Mouse (Mus musculus): Measurements from ENCODE around the gene Nsg1. TPM values are rescaled to one million over a fixed set of nuclear protein-coding genes. Genes with fewer than 3 reads are reported as not detected.

The Nsg1 gene
- polyA plus RNA-seq, 1 experiment = 342 TPM

DNA sequence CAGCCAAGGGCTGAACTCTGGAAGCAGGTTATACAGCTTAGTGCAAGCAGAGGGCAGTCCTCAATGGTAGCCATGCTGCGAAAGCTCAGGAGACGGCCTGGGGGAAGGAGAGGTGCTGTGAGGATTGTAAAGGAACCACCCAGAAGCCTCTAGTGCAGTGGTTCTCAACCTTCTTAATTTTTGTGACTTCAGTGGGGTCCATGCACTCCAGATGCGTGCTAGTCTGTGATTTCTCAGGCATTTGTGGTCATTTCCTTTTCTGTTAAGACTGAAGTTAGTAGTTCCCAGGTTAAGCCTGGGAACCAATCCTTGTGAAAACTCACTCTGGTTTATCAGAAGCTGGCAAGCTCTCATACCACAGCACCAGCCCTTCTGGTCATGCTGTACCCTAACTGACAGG is 69.6 kb downstream of the Nsg1 start:
- DNase-seq (ENCODE audit: extremely low spot score in 1 of 2, low spot score in 1 of 2) = no peak

Other genes with a start within 250 kb of the Nsg1 start
- 43.9 and 48.9 TPM in 2 replicates for gene Stx18, start 121.2 kb downstream of the Nsg1 start, polyA plus RNA-seq (2012; rRNA removed)
- gene Zbtb49, start 60.5 kb upstream of the Nsg1 start, polyA plus RNA-seq (2012; rRNA removed) = 19.6 and 20.9 TPM in 2 replicates
- gene Lyar, start 60.6 kb upstream of the Nsg1 start, polyA plus RNA-seq (2012; rRNA removed) = 17.7 and 18.4 TPM in 2 replicates
- 45.7 and 47.2 TPM in 2 replicates for gene Tmem128, start 100.3 kb upstream of the Nsg1 start, polyA plus RNA-seq (2012; rRNA removed)
- 0.24 and 0.32 TPM in 2 replicates for gene Otop1, start 116.1 kb upstream of the Nsg1 start, polyA plus RNA-seq (2012; rRNA removed)
- 1.5 and 1.8 TPM in 2 replicates for gene Drd5, start 159.5 kb upstream of the Nsg1 start, polyA plus RNA-seq (2012; rRNA removed)

All from frontal cortex, adult 2 months (tissue).